Mouse (Mus musculus) lung, postnatal 14 days (tissue): ENCODE results near the gene Rnf217.
A peak's percentile ranks its signal among the peaks of the same experiment; 100 is the strongest.

ENCODE experiments used
- DNase-seq: peaks from one replicate; pipeline ENCODE4 v3.0.0; 2021

Gene Rnf217

GRCm38 (mm10) chr10:31553302-31553701 is 55.7 kb downstream of the Rnf217 start:
- DNase-seq = no peak

GRCm38 (mm10) chr10:31551850-31552249 is 57.1 kb downstream of the Rnf217 start:
- DNase-seq = no peak

- DNase-seq = no peak
Measured at GRCm38 (mm10) chr10:31551362-31551761, 57.6 kb downstream of the Rnf217 start.

- no peak for DNase-seq
Measured at GRCm38 (mm10) chr10:31547156-31547555, 61.8 kb downstream of the Rnf217 start.

GRCm38 (mm10) chr10:31544149-31544942 is 64.6 kb downstream of the Rnf217 start:
- no peak for DNase-seq

GRCm38 (mm10) chr10:31540518-31540917 is 68.5 kb downstream of the Rnf217 start:
- no peak for DNase-seq

GRCm38 (mm10) chr10:31539351-31539750 is 69.6 kb downstream of the Rnf217 start:
- DNase-seq = no peak

- no peak for DNase-seq
Measured at GRCm38 (mm10) chr10:31538721-31539120, 70.3 kb downstream of the Rnf217 start.

- no peak for DNase-seq
Measured at GRCm38 (mm10) chr10:31538243-31538642, 70.7 kb downstream of the Rnf217 start.

- no peak for DNase-seq
Measured at GRCm38 (mm10) chr10:31537213-31537612, 71.8 kb downstream of the Rnf217 start.

GRCm38 (mm10) chr10:31535046-31535445 is 73.9 kb downstream of the Rnf217 start:
- DNase-seq = no peak

GRCm38 (mm10) chr10:31533270-31533826 is 75.6 kb downstream of the Rnf217 start:
- no peak for DNase-seq

GRCm38 (mm10) chr10:31532782-31533181 is 76.2 kb downstream of the Rnf217 start:
- no peak for DNase-seq

- DNase-seq = no peak
Measured at GRCm38 (mm10) chr10:31528297-31528984, 80.5 kb downstream of the Rnf217 start.

- no peak for DNase-seq
Measured at GRCm38 (mm10) chr10:31525705-31526104, 83.3 kb downstream of the Rnf217 start.

- peak; percentile 20 for DNase-seq
Measured at GRCm38 (mm10) chr10:31519420-31519819, 89.6 kb downstream of the Rnf217 start.

- DNase-seq = no peak
Measured at GRCm38 (mm10) chr10:31518210-31518609, 90.8 kb downstream of the Rnf217 start.

GRCm38 (mm10) chr10:31517192-31517591 is 91.8 kb downstream of the Rnf217 start:
- DNase-seq = no peak

GRCm38 (mm10) chr10:31515897-31516296 is 93.1 kb downstream of the Rnf217 start:
- DNase-seq = no peak

GRCm38 (mm10) chr10:31504134-31504551 is 104.8 kb downstream of the Rnf217 start:
- peak; percentile 51 for DNase-seq

- no peak for DNase-seq
Measured at GRCm38 (mm10) chr10:31503542-31504133, 105.3 kb downstream of the Rnf217 start.

- no peak for DNase-seq
Measured at GRCm38 (mm10) chr10:31501644-31502043, 107.3 kb downstream of the Rnf217 start.

- DNase-seq = no peak
Measured at GRCm38 (mm10) chr10:31496931-31497330, 112.1 kb downstream of the Rnf217 start.

GRCm38 (mm10) chr10:31495826-31496225 is 113.2 kb downstream of the Rnf217 start:
- DNase-seq = no peak
